Mouse (Mus musculus) kidney, postnatal 14 days (tissue): ENCODE measurements around the gene Fgf2.

Experiments
- DNase-seq: peaks from one replicate; pipeline ENCODE4 v3.0.0; 2022; ENCODE audit warnings: mixed read lengths

Fgf2 gene

GRCm38 (mm10) chr3:37360729-37361128 is 12.6 kb downstream of the Fgf2 start:
- DNase-seq = no peak

DNA sequence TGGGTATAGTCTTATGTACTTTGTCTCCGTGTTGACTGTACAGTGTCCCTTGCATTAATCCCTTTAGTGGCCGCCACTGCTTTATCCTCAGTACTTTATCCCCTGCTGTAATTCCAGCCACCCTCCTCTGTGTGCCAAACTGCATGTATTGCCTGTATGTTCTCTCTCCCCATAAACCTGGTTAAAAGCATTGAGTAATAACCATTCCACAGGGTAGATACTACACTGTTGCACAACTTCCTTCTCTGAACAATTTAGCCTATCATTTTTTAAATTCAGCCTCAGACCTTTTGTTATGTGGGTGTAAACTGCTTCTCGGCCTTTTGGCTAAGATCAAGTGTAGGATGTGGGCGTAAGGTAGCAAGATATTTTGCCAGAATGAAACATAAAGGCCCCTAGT is 17.0 kb downstream of the Fgf2 start:
- no peak for DNase-seq

- no peak for DNase-seq
Observed at GRCm38 (mm10) chr3:37365976-37366375, 17.8 kb downstream of the Fgf2 start.

GRCm38 (mm10) chr3:37366381-37367053 is 18.4 kb downstream of the Fgf2 start:
- DNase-seq = no peak

GRCm38 (mm10) chr3:37370407-37370806 is 22.3 kb downstream of the Fgf2 start:
- no peak for DNase-seq

DNA sequence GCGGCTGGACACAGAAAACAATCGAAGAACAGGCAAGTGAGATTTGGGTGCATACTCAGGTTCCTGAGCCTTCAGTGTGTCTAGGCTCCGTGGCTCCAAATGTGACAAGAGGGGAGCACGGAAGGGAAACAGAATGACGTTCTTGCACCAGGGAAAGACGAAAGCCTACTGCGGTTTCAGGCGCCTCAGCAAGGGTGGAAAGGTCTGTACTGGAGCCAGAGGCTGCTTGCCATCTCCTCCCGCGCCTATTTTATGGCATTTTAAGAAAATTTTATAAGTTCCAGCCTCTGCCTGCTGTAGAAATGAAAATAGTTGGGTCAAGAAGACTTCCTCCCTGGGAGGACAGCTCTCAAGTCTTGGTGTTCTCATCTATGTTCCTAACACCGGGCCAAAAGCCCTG is 25.6 kb downstream of the Fgf2 start:
- peak; percentile 56 for DNase-seq

- DNase-seq = no peak
Observed at GRCm38 (mm10) chr3:37377926-37378325, 29.8 kb downstream of the Fgf2 start.

- peak; percentile 31 for DNase-seq
Observed at GRCm38 (mm10) chr3:37378412-37378811, 30.3 kb downstream of the Fgf2 start.

GRCm38 (mm10) chr3:37379201-37379600 is 31.1 kb downstream of the Fgf2 start:
- DNase-seq = no peak

- no peak for DNase-seq
Observed at GRCm38 (mm10) chr3:37379930-37380881, 32.1 kb downstream of the Fgf2 start.

DNA sequence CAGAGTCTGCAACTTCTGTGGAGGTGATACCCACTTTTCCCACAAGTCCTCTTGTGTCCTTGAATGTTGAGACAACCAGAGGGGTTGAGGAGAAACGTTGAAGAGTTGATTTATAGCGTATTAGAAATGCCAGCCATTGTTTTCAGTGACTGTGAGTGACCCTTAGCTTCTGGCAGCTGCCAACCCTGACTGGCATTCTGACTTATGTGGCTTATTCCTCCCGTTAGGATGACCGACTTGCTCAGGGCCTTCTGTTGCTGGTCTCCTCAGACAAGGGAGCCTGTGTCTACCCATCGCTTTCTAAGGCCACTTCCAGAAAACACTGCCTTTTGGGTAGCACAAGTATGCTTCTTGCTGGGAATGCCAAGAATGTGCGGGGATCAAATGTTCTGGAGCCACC is 33.3 kb downstream of the Fgf2 start:
- DNase-seq = no peak

GRCm38 (mm10) chr3:37383096-37383765 is 35.1 kb downstream of the Fgf2 start:
- no peak for DNase-seq

GRCm38 (mm10) chr3:37387310-37387709 is 39.2 kb downstream of the Fgf2 start:
- DNase-seq = no peak

GRCm38 (mm10) chr3:37396930-37397608 is 48.9 kb downstream of the Fgf2 start:
- DNase-seq = no peak

DNA sequence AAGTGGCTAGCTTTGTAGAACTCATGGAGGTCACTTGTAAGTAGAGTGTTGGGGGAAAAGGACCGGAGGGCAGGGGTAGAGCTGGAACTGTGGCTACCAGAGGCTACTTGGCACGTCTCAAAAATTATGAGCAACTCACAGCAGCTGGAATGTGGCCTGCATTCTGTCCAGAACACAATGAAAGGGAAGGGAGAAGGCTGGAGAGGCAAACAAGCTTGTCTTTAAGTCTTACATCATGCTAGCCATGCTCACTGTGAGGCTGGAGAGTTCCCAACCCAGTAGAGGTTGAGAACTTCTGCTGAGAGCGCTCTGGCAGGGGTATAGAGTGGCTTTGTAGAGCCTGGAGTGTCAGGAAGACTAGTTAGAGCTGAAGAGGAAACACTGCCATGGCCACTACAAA is 49.5 kb downstream of the Fgf2 start:
- DNase-seq = no peak

DNA sequence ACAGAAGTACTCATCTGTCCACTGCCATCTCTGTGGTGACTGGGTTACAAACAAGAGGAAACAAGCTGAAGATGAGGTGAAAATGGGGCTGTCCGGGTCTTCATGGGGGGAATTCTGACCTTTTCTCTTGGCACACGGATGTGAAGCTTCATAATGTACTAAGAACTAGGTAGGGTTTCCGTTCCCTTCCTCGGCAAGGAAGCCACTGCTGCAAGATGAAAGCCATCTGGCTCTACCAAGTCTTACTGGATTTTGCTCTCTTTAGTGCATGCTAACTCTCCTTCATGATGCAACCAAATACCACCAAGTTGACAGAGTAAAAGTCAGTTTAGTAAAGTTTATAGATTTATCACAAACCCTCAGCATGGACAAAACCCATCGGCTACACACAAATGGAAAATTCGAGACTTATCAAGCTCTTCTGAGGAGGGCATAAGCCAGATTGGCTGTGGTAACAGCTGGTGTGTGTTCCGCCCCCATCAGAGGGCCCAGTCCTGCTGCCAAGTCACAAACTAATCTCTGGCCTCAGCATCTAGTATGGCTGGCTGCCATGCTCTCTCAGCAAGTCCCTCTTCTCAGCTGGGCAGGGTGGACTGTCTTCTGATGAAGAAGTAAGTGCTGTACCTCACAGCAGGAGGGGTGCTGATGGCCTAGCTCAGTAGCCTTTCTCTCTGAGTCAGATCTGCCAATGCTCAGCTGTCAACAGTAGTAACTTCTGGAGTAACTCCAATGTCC is 50.7 kb downstream of the Fgf2 start:
- peak; percentile 37 for DNase-seq

DNA sequence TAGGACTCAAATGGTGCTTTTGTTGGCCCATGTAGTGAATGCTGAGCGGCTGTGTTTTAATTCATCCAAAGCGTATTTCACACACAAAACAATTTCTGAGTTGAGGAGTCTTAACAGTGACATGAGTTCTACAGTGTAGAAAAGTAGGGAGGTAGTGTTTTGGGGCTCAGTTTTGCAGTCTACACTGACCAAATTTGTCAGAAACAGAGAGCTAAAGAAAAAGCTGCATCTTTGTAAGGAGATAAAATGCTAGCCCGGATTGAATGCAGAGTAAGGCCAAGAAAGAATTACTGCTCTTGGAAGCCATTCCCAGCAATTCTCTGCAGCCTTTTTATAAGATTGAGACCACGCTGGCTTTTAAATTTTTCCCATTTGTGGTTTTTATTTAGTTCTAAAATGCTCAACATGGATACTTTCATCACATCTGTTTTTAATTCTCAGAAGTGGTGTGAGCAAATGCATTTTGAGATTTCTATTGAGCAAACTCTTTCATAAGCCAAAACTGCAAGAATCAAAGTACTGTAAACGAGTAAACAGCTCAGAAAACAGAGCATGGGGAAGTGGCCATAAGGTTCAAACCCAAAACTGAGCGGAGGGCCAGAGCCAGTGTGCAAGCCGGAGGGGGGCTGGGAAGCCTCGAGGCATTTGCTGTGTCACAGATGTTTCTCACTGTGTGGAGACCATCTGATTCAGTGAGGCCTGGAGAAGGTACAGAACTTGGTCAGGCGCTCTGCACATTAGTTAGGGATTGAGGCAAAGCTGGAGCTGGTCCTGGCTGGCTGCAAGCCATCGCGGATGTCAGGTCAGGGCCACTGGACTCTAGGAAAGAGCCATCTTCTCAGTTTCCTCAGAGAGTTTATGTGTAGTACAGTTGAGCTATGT is 53.8 kb downstream of the Fgf2 start:
- peak; percentile 46 for DNase-seq

- DNase-seq = no peak
Observed at GRCm38 (mm10) chr3:37407598-37407997, 59.5 kb downstream of the Fgf2 start.

GRCm38 (mm10) chr3:37413446-37413845 is 65.3 kb downstream of the Fgf2 start:
- no peak for DNase-seq

GRCm38 (mm10) chr3:37414413-37414960 is 66.3 kb downstream of the Fgf2 start:
- DNase-seq = peak; percentile 83

DNA sequence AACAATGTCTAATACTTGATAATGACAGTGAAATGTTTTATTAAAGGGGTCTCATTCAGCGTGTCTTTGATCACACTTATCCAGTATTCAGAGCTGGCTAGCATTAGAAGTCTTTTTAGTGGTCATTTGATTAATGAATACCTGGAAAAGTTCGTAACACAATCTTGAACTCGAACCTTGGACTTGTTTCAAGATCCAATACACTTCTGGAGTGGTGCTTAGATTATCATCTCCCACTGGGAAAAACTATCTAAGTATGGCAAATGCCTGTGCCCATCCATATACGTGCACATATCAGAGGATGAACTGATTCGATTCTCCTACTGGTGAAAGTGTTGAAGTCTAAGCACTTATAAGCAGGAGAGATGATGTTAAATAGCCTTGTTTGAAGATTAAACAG is 70.2 kb downstream of the Fgf2 start:
- DNase-seq = no peak
